Mouse (Mus musculus) thymus, adult 2 months (tissue): ENCODE results near the gene Agap2. TPM values are rescaled to one million over a fixed set of nuclear protein-coding genes. Genes with fewer than 3 reads are reported as not detected.

ENCODE experiments used
- DNase-seq: peaks from one replicate; pipeline ENCODE4 v3.0.0; 2021
- H3K27ac ChIP-seq: fragments of 200-500 bp; 2 replicates; pipeline ENCODE4 v1.5.1; 2012; ENCODE audit warnings: low read length, control low read depth; ENCODE audit not compliant: control insufficient read depth, insufficient read depth
- H3K27me3 ChIP-seq: fragments of 200-500 bp; 2 replicates; pipeline ENCODE4 v1.6.1; 2012; ENCODE audit warnings: mild to moderate bottlenecking, low read length, moderate library complexity, mixed read lengths; ENCODE audit not compliant: control insufficient read depth, insufficient read depth
- H3K36me3 ChIP-seq: fragments of 200-500 bp; 2 replicates; pipeline ENCODE4 v1.6.1; 2012; ENCODE audit warnings: mild to moderate bottlenecking, low read length, moderate library complexity; ENCODE audit not compliant: control insufficient read depth, insufficient read depth
- H3K4me1 ChIP-seq: fragments of 200-500 bp; replicated peaks from 2 replicates; pipeline ENCODE4 v1.6.1; 2012; ENCODE audit warnings: low read length; ENCODE audit not compliant: control insufficient read depth, insufficient read depth
- H3K4me3 ChIP-seq: fragments of 200-500 bp; 2 replicates; pipeline ENCODE4 v1.5.1; 2012; ENCODE audit warnings: mild to moderate bottlenecking, low read length, control low read depth, moderate library complexity; ENCODE audit not compliant: control insufficient read depth, insufficient read depth
- CTCF ChIP-seq: fragments of 200-500 bp; IDR thresholded peaks from 2 replicates; pipeline ENCODE4 v1.5.1; 2012; ENCODE audit warnings: mild to moderate bottlenecking, control low read depth, low read length, moderate library complexity, borderline replicate concordance; ENCODE audit not compliant: control insufficient read depth, poor library complexity, insufficient read depth; ENCODE audit errors: extremely low read depth
- POLR2A ChIP-seq: fragments of 200-500 bp; IDR thresholded peaks from 2 replicates; pipeline ENCODE4 v1.6.1; 2012; ENCODE audit warnings: mild to moderate bottlenecking, low read length, control low read depth, moderate library complexity; ENCODE audit not compliant: control insufficient read depth, poor library complexity, insufficient read depth; ENCODE audit errors: extremely low read depth
- WGBS: fragments of 180-500 bp; shearing (Covaris S2); methylation state at CpG from one replicate; pipeline ENCODE4 v1.1.7; 2018; 5-methylcytosine and 5-hydroxymethylcytosine counted together
- polyA plus RNA-seq: library from polyadenylated mRNA; depleted of rRNA; stranded (reverse); fragments of >200 nt; gene quantifications from 2 replicates; pipeline ENCODE4 v1.2.3, GENCODE M21; 2012; rRNA removed

Agap2 gene
- polyA plus RNA-seq, 1 experiment: 123 TPM

DNA sequence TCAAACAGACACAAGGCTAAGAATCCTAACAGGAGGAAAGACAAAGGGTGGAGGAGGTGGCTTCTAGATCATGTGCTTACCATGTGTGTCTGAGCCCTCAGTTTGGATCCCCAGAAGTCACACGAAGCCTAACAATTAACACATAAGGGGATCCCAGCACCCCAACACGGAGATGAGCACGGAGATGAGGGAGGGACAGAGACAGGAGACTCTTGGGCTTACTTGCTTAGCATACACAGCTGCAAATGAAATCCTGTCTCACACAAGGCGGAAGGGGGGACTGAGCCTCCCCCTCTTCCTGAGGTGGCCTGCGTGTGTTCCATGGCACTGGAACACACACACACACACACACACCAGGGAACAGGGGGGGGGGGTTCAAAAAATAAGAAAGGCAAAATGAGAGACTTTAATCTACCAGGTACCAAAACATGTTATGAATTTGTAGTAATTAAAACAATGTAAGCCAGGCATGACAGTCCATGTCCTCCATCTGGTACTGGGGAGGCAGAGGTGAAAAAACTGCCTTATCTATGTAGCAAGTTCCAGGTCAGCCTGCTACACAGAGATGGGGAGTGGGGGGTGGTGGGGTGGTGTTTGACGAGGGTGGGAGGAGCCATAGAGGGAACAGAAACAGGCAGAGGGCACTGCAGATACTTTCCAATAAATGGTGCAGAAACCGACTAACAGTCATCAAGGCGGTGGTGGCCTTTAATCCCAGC is 60.2 kb downstream of the Agap2 start:
- WGBS: 10% methylated on average over 8 of the region's 8 CpGs
- no peak for TF ChIP-seq CTCF
- TF ChIP-seq POLR2A: 0 out of 2 replicates have a peak, but pooled peaks have one; percentile 33
- peak overlapping the region; percentile 88 for H3K27ac ChIP-seq
- H3K4me1 ChIP-seq: peaks cover 27% of the 10 kb centered on the region
- no peaks in the 10 kb centered on the region for H3K36me3 ChIP-seq
- DNase-seq: peak; percentile 66
- H3K27me3 ChIP-seq: no peaks in the 10 kb centered on the region
- no peak overlapping the region for H3K4me3 ChIP-seq

DNA sequence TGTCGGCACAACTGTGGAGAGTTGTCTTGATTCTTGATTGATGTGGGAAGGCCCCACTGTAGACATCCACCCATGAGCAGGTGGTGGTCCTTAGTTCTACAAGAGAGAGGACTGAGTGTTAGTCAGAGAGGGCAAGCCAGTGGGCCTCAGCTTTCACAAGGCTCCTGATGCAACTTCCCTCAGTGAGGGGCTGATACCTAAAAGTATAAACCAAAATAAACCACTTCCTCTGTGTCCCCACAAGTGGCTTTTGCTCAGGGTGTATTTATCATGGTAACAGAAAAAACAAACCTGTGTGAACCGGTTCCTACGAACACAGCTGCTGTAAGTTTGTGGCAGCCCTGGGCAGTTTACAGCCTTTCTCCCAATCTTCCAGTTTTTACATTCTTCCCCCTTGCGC is 61.4 kb downstream of the Agap2 start:
- Histone ChIP-seq H3K27me3 (no peaks in the 10 kb centered on the region), H3K36me3 (no peaks in the 10 kb centered on the region), H3K27ac (peak overlapping the region; percentile 88), H3K4me1 (peaks cover 38% of the 10 kb centered on the region), H3K4me3 (no peak overlapping the region)
- peak; percentile 50 for DNase-seq
- 4% methylated on average over 4 of the region's 4 CpGs for WGBS
- no peak for TF ChIP-seq POLR2A
- TF ChIP-seq CTCF: no peak

DNA sequence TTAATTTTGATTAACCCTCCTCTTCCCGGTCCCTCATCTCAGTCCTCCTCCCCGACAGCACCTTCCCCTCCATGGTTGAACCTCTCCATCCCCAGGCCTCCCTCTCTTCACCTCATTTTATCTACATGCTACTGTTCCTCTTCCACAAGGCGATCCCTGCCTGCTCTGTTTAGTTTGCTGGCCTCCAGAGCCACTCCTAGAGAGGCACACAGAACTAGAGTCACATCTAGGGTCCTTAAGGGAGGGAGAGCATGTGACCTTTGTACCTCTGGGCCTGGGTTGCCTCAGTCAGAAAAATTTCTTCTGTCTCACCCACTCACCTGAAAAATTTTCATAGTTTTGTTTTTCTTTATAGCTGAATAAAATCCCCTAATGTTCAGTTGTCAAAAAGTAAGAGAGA is 62.8 kb downstream of the Agap2 start:
- Histone ChIP-seq H3K27ac (peak overlapping the region; percentile 60), H3K27me3 (no peaks in the 10 kb centered on the region), H3K4me1 (peaks cover 48% of the 10 kb centered on the region), H3K4me3 (no peak overlapping the region), H3K36me3 (no peaks in the 10 kb centered on the region)
- WGBS: 88% methylated on average over 3 of the region's 3 CpGs
- no peak for DNase-seq
- TF ChIP-seq CTCF: no peak
- TF ChIP-seq POLR2A: no peak

DNA sequence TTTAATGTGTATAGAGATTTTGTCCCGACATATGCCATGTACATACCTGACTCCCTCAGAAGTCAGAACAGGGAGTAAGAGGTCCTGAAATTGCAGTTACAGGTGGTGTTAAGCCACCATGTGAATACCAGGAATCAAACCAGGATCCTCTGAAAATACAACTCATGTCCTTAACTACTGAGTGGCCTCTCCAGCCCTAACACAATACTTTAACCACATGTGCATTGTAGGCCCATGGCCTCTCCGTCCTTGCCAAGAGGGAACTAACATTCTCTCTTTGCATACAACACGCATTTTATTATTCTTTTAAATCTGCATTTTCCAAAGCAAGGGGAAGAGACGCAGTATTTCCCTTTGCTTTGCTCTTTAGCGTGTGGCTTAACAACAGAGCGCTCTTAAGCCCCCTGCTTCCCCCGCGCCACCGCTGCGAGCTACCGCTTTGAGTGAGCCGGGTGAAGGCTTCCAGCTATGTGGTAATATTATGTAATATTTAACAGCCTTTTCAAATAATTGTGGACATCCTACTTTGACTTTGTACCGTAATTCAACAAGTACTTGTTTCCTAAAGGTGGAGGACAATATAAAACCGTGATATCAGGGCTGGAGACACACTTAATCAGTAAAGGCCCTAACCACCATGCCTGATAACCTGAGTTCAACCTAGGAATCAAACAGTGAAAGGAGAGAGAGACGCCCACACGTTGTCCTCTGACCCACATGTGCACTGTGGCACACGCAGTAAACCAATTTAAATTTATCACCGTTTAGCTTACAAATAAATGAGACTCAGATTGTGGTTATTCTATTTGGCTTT is 63.5 kb downstream of the Agap2 start:
- H3K27ac ChIP-seq: no peak overlapping the region
- TF ChIP-seq CTCF (no peak), POLR2A (no peak)
- no peak for DNase-seq
- no peaks in the 10 kb centered on the region for H3K36me3 ChIP-seq
- H3K4me1 ChIP-seq: peaks cover 48% of the 10 kb centered on the region
- no peak overlapping the region for H3K4me3 ChIP-seq
- no peaks in the 10 kb centered on the region for H3K27me3 ChIP-seq
- 83% methylated on average over 18 of the region's 18 CpGs for WGBS

DNA sequence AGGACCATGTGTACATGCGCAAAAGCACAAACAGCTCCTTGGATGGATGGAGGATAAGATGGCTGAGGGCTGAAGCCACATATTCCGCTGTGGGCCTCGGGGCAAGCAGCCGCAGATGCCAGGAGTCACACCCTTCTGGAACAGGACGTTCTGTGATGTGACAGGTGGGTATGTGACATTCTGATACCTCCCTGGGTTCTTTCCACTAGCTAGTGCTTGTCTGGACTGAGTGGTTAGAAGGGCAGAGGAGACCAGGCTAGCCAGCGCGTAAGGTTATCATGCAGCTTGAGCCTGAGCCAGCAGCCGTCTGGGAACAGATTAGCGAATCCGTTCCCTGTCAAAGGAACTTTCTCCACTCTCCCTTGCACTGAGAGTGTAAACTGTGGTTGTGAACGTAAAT is 65.9 kb downstream of the Agap2 start:
- H3K27ac ChIP-seq: peak overlapping the region; percentile 72
- WGBS: 60% methylated on average over 11 of the region's 11 CpGs

DNA sequence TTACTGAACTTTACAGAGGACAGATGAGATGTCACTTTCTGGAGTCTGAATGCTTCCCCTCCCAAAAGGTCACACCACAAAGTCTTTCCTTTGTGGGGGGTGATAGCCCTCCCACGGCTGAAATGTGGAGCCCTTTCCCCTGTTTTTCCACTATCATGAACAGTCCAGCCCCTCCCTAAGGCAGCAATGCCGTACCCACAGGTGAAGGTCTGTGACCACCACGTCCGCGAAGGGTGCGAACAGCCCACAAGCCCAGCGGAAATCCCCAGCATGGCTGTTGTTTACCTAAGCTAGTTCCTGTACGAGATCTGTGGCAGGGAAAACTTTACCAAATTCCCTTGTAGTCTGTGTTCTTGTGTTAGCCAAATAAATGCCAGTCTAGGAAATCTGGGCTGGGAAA is 66.4 kb downstream of the Agap2 start:
- H3K27me3 ChIP-seq: no peaks in the 10 kb centered on the region
- WGBS: 5% methylated on average over 8 of the region's 8 CpGs
- H3K36me3 ChIP-seq: no peaks in the 10 kb centered on the region
- H3K4me1 ChIP-seq: peaks cover 43% of the 10 kb centered on the region
- H3K4me3 ChIP-seq: 0 out of 2 replicates have a peak overlapping the region, but pooled peaks have one; percentile 15
- peak overlapping the region; percentile 70 for H3K27ac ChIP-seq
- TF ChIP-seq POLR2A (no peak), CTCF (no peak)
- DNase-seq: peak; percentile 66

More for the DNA sequence above, 65.9 kb downstream of the Agap2 start:
- no peaks in the 10 kb centered on the region for H3K36me3 ChIP-seq
- no peak overlapping the region for H3K4me3 ChIP-seq
- no peak for DNase-seq
- no peak for TF ChIP-seq CTCF
- no peak for TF ChIP-seq POLR2A
- H3K27me3 ChIP-seq: no peaks in the 10 kb centered on the region
- peaks cover 48% of the 10 kb centered on the region for H3K4me1 ChIP-seq

Other genes starting within 250 kb of the Agap2 start
- 9.6 and 12.1 TPM in 2 replicates for gene Atp23, start 173.9 kb upstream of the Agap2 start, polyA plus RNA-seq
- 179 and 182 TPM in 2 replicates for gene Ctdsp2, start 96.6 kb upstream of the Agap2 start, polyA plus RNA-seq
- 0.97 and 1.3 TPM in 2 replicates for gene Avil, start 74.6 kb upstream of the Agap2 start, polyA plus RNA-seq
- gene Tsfm, start 44.4 kb upstream of the Agap2 start, polyA plus RNA-seq: 42.1 and 45.2 TPM in 2 replicates
- gene Mettl1, start 33.9 kb upstream of the Agap2 start, polyA plus RNA-seq: 13.7 and 15.7 TPM in 2 replicates
- gene Eef1akmt3, start 33.8 kb upstream of the Agap2 start, polyA plus RNA-seq: 0.08 and 0.13 TPM in 2 replicates
- gene Cyp27b1, start 27.0 kb upstream of the Agap2 start, polyA plus RNA-seq: 0.32 and 0.38 TPM in 2 replicates
- gene March9, start 15.1 kb upstream of the Agap2 start, polyA plus RNA-seq: 4.4 and 5.4 TPM in 2 replicates
- 375 and 384 TPM in 2 replicates for gene Cdk4, start 11.8 kb upstream of the Agap2 start, polyA plus RNA-seq
- 39.5 and 45.2 TPM in 2 replicates for gene Tspan31, start 5.0 kb upstream of the Agap2 start, polyA plus RNA-seq
- 97.0 and 106 TPM in 2 replicates for gene Os9, start 45.8 kb downstream of the Agap2 start, polyA plus RNA-seq
- gene B4galnt1, start 89.9 kb downstream of the Agap2 start, polyA plus RNA-seq: 196 and 239 TPM in 2 replicates
- gene Slc26a10, start 105.4 kb downstream of the Agap2 start, polyA plus RNA-seq: 3.6 and 6.4 TPM in 2 replicates
- gene Arhgef25, start 114.8 kb downstream of the Agap2 start, polyA plus RNA-seq: 4.2 and 5.6 TPM in 2 replicates
- gene Dtx3, start 120.4 kb downstream of the Agap2 start, polyA plus RNA-seq: 222 and 263 TPM in 2 replicates
- gene Pip4k2c, start 136.3 kb downstream of the Agap2 start, polyA plus RNA-seq: 34.4 and 36.1 TPM in 2 replicates
- 1.2 and 1.5 TPM in 2 replicates for gene Kif5a, start 188.1 kb downstream of the Agap2 start, polyA plus RNA-seq
- gene Dctn2, start 191.1 kb downstream of the Agap2 start, polyA plus RNA-seq: 168 and 200 TPM in 2 replicates
- gene Mbd6, start 213.7 kb downstream of the Agap2 start, polyA plus RNA-seq: 124 and 151 TPM in 2 replicates
- 65.8 and 77.2 TPM in 2 replicates for gene Mars, start 236.5 kb downstream of the Agap2 start, polyA plus RNA-seq
- 105 and 111 TPM in 2 replicates for gene Arhgap9, start 246.7 kb downstream of the Agap2 start, polyA plus RNA-seq